Mouse (Mus musculus) megakaryocyte, embryonic 14.5 days (primary cell): ENCODE measurements around the gene Snap47.

Experiments used
- FLI1 ChIP-seq: IDR thresholded peaks from 2 replicates; pipeline ENCODE4 v1.6.1; 2012; ENCODE audit warnings: low read length, inconsistent platforms, mixed read lengths
- GATA1 ChIP-seq: IDR thresholded peaks from 3 replicates; pipeline ENCODE4 v1.6.1; 2012; ENCODE audit warnings: mixed read lengths, low read length, inconsistent platforms, borderline replicate concordance

DNA sequence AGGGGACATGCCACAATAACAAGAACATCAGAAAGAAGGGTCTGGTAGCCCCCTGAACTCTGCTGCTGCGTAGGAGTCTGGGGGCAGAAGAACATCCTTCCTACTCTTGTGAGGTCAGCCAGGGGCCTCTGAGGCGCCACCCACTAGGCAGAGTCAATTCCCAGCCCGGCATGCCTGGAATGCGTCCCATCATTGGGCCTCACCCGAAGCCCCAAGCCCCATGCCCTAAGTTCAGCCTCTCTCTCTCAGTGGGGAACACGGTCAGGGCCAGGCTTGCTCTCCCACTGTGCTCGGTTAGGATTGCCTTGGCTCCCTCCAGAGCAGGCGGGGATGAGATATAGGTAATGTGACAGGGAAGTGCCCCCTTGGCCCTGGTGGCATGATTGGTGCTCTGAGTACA lies 65.9 kb downstream of the Snap47 start:
- no peak for TF ChIP-seq GATA1
- TF ChIP-seq FLI1, result no peak
